Mouse (Mus musculus) ovary, postnatal 10 days (tissue): ENCODE data around the gene Gm44805.
A peak's percentile ranks its signal among the peaks of the same experiment; 100 is the strongest.

Experiments used
- DNase-seq: peaks from one replicate; pipeline ENCODE4 v3.0.0; 2022; ENCODE audit warnings: low spot score

The Gm44805 gene

GRCm38 (mm10) chr7:19676662-19677061, 4.6 kb downstream of the Gm44805 start:
- DNase-seq = no peak

DNA sequence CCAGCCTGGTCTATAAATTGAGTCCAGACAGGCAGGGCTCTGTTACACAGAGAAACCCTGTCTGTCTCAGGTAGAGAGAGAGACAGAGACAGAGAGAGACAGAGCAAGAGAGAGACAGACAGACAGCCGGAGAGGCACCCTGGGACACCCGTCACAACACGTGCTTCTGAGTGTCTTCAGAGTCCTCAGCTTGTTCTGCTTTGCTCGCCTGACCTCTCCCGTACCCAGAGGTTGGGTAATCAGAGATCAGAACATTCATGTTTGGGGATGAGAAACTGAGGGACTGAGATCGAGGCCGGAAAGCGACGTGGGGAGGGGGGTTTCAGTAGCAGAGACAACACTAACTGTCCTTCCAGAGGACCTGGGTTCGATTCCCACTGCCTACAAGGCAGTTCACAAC, 5.4 kb downstream of the Gm44805 start:
- DNase-seq = no peak

DNA sequence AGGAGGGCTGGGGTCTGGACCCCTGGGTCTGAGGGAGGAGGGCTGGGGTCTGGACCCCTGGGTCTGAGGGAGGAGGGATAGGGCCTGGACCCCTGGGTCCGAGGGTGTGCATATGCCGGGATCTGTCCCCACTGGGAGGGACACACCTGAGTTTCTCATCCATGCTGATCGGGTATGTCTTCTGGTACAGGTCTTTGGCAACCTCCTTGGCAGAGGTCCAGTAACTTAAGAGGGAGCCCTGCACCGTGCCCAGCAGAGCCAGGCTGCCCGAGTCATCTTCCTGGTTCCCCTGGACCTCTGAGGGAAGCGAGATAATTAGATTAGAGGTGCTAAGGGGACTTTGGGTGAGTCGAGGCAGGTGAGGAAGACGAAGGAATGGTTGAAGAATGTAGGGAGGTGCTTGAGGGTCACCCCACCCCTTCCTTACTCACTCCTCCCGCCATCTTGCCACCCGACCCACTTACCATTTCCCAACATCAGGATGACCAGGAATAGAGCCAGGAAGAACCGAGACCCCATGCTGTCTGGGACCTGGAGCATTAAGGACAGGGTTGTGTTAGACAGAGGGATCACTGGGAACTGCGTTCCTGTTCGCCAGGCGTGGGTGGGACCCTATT, 8.0 kb downstream of the Gm44805 start:
- no peak for DNase-seq

DNA sequence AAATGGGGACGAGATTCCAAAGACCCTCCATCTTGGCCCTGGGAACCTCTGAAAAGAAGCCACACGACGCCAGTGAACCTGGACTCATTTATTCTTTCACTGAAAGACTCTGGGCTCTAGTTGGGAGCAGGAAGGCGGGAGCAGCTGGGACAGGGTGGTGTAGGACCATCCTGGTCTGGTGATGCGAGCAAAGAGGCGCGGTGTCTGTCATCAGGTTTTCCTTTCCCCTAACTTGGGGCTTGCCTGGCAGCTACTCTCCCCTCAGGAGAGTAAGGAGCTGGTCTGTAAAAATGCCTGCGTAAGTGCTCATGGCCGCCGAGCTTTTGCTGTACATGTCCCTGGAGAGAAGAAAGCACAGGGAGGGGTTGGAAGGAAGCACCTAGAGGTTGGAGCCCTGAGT, 9.7 kb downstream of the Gm44805 start:
- DNase-seq = no peak

DNA sequence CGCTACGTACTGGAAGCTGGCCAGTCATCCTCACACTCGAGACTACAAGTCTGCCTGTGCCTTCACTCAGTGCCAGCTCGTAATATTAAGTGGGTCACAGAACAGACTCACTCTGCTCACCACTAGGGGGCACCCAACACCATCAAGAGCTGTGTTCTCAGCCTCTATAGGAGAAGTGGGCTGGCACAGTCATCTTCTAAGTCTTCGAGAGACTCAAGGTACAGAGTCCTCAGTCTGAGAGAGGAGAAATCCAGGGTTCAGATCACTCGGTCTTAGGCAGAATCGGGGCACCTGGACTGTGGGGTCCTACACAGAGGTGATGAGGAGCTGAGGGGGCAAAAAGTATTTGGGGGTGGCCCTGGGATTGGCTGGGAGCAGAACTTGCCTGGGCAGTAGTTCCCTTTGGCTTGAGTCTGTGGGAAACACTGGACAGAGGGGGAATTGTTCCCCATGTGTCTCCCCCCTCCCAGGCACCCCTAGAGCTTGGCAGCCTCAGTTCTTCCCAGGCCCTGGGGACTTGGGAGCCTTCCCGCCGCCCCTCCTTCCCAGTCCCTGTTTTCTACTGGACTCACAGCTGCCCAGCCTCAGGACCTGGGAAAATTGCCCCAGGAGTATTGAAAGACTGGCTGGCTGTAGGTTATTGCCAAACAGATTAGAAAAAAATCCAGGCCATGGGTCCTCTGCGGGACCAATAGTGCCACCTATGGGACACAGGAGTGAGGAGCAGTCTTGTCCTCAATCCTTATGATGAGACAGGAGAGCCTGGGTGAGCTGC, 12.1 kb downstream of the Gm44805 start:
- DNase-seq = peak; percentile 78

DNA sequence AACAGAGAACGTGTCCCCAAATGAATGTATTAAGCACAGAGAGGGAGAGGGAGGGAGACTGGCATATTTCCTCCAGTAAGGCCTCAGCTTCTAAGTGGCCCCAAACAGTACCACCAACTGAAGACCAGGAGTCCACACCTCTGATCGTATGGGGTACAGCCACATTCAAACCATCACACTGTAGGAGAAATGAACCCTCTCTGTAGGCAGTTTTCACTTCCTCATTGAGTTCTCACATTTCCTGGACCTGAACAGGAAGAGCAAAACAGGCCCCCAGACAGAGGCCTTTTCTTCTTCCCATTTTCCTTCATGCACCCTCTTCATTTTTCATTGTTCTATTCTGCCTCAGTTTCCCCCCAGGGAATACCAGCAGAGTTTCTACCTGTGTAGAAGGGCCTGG, 13.8 kb downstream of the Gm44805 start:
- DNase-seq = no peak

DNA sequence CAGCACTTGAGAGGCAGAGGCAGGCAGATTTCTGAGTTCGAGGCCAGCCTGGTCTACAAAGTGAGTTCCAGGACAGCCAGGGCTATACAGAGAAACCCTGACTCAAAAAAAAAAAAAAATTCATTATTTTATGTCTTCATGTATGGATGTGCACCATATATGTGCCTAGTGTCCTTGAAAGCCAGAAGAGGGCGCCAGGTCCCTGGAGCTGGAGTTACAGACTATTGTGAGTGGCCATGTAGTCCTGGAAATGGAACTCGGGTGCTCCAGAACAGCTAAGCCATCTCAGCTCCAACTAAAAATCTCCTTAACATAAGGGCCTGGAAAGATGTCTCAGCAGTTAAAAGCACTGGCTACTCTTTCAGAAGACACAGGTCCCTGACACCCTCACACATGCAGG, 14.5 kb downstream of the Gm44805 start:
- no peak for DNase-seq

DNA sequence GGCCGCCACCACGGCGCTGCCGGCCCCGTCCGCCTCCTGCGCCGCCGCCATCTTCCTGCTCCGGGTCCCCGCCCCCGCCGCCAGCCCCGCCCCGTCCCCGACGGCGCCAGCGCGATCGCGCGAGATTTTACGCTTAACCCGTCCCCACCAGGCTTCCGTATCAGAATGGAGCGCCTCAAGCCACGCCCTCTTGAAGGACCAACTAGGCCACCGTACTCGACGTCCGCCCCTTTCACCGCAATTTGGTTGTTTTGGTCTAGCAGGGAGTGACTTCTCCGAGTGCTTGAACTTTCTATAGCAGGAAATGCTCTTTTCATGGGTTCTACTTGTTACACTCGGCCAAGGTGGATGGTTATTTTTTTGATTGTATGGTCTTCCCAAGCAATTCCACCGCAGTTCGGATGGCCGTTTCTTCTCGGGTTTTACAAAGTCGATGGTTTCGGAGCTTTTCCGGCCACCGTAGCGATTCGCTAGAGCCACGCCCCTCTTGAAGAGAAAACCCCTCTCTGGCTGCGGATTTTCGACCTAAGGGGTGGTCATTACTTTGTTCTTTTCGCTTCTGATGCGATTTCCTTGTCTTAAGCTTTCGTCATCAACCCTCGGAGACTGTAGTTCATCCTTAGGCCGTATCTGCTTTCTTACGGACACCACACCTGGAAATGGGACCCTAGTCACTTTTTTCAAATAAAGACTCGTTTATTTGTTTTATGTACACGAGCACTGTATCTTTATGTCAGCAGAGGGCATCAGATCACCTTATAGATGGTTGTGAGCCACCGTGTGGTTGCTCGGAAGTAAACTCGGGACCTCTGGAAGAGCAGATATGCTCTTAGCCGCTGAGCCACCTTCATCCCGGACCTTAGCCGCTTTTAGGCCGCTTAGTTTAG, 16.0 kb downstream of the Gm44805 start, which contains the start of gene Clptm1:
Gene Clptm1, minus strand, starts transcription at position 79 of the 887 bp plus-strand sequence.
- DNase-seq = peak; percentile 92

- DNase-seq = no peak
Observed at GRCm38 (mm10) chr7:19664455-19664954, 16.7 kb downstream of the Gm44805 start.

GRCm38 (mm10) chr7:19663940-19664339, 17.3 kb downstream of the Gm44805 start:
- no peak for DNase-seq

GRCm38 (mm10) chr7:19652614-19653013, 28.6 kb downstream of the Gm44805 start:
- no peak for DNase-seq

GRCm38 (mm10) chr7:19651063-19651786, 30.0 kb downstream of the Gm44805 start:
- no peak for DNase-seq

- no peak for DNase-seq
Observed at GRCm38 (mm10) chr7:19641223-19641622, 40.0 kb downstream of the Gm44805 start.

DNA sequence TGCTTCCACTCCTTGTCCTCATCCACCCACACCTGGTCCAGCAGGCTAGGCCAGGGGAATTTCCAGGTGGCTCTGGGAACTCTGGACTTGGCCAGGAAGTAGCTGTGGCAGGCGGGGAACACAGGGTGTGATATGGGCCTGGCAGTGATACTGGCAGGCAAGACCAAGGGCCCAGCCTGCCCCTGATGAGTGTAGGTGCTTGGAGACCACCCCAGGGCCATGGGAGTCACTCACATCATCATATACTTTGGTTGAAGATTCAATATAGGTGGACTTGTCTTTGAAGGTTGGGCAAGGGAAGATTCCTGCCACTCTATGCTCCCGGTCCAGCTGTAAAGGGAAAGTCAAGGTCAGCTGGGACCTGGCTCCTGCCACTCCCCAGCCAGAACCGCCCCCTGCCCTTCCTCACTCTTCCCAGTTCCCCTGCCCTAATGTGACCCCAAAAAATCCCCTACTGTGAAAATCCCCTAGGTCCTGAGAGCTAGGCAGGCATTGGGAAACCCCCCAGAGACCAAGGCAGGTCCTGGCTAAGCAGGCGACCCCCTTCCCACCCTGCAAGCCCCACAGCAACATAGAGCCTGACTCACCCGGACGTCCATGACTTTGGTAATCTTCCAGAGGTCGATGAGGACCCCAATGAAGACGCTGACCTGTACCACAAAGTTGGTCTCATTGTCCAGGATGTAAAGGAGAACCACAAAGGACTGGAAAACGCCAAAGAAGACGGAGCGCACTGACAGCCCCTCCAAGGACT, 46.0 kb downstream of the Gm44805 start:
- DNase-seq = no peak

GRCm38 (mm10) chr7:19634591-19634990, 46.6 kb downstream of the Gm44805 start:
- DNase-seq = no peak

DNA sequence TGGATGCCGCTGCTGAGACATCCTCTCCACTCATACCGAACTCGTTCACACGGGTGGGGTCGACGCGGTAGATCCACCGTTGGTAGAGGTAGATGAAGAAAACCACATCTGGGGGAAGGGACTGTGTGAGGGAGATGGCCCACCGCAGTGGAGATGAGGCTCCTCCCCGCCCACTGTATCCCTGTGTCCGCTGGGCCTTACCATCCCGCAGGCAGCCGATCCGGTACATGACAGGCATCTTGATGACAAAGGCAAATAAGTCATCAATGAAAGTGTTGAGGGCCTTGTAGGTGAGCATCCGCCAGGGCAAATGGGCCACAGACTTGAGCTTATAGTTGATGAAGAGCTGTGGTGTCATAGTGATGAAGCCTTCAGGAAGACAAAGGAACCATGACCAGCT, 47.4 kb downstream of the Gm44805 start:
- no peak for DNase-seq

DNA sequence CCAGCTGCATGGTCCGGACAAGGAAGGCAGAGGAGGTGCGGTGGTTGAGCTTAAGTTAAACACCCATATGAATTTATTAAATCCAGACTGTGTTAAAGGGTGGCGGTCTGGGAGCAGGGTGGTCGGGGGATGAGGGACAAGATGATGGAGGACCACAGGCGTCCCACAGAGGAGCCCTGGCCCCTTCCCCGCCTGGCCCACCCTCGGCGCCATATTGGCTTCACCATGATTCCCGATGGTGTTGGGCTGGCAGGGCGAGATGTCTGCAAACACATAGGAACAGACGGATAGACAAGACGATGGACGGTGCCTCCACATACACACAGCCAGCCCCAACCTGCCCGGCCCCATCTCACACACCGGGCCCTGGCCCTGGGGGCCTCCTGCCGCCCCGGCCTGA, 48.0 kb downstream of the Gm44805 start:
- DNase-seq = no peak

GRCm38 (mm10) chr7:19632720-19633119, 48.5 kb downstream of the Gm44805 start:
- DNase-seq = no peak

DNA sequence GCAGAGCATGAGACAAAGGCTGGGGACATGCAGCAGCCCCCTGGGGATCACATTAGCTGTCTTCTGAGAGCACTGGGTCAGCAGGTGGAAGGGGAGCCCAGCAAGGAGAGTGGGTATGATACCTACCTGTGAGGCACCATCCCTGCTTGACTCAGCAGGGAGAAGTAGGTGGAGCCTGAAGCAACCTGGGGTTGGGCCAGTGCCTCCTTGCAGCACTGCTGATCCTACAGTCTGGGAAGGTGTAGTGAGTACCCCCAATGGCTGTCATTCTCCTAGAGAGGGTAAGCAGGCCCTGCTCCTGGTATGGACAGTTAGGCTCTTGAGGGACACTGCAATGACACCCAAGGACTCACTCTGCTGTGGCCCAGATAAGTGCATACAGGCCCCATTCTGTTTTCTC, 48.9 kb downstream of the Gm44805 start:
- DNase-seq = no peak

DNA sequence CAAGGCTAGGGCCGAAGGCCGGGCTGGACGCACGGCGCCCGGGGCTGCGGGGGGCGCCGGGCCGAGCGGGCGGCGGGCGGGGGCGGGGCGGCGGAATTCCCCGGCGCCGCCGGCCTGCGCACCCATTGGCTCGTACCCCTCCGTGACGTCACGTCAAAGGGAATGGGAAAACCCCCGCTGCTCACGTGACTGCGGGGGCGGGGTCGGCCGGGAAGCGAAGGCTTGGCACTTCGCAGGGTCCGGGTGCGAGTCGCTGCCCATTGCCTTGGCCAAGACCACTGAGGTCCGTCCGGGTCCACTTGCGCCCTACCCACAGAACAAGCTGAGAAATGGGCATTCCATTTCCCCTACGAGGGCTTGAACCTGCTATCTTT, 51.9 kb downstream of the Gm44805 start, which contains the start of gene Relb:
Gene Relb, minus strand, starts transcription at position 78 of the 374 bp plus-strand sequence.
- DNase-seq = peak; percentile 83
